Comparison of ENCODE assay signal across 29 mouse cellular contexts in the genomic region with DNA sequence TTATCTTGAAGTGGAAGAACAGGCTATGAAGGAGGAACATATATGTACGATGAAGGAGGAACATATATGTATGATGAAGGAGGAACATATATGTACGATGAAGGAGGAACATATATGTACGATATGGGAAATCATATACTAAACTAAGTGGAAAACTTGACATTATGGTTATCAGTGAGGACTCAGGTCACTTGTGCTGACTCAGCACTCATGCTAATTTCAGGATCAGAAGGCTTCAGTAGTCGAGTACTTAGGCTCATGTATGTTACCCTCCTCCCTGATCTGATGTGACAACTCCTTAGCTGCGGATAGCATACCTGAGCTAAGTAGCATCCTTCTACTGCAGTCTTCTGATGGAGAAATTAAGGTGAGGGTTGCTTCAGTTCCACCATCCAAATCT.
"Had no signal": no experiment of that assay in that cellular context is flagged by ENCODE, and none has a peak within 500 bp of the region (broad histone marks: within the 10 kb centered on the region; RNA-seq: fewer than 3 reads in every experiment).

No protein-coding gene starts in this region.

- H3K4me2 ChIP-seq: limb, embryonic 12.5 days; limb, embryonic 13.5 days; limb, embryonic 15.5 days; liver, embryonic 11.5 days; liver, embryonic 12.5 days; liver, embryonic 13.5 days; liver, embryonic 15.5 days; lung, embryonic 14.5 days; lung, embryonic 15.5 days; midbrain, embryonic 11.5 days; midbrain, embryonic 12.5 days; midbrain, embryonic 13.5 days; midbrain, embryonic 15.5 days had no signal

- DNase-seq: left cerebral cortex, postnatal 4 days; liver; liver, embryonic 13.5 days; liver, postnatal 0 days; lung, adult 18-20 months; lung, adult 2 months; lung, embryonic 14.5 days; lung, postnatal 10 days; lung, postnatal 14 days; lung, postnatal 36 days; lung, postnatal 4 days; midbrain, embryonic 14.5 days had no signal

- H3K9me3 ChIP-seq: limb, embryonic 10.5 days; limb, embryonic 12.5 days; limb, embryonic 13.5 days; limb, embryonic 15.5 days; liver, embryonic 12.5 days; liver, embryonic 13.5 days; liver, embryonic 15.5 days; lung, embryonic 15.5 days; megakaryocyte, embryonic 14.5 days; midbrain, embryonic 10.5 days; midbrain, embryonic 12.5 days; midbrain, embryonic 13.5 days; midbrain, embryonic 15.5 days had no signal

- H3K4me1 ChIP-seq: limb, embryonic 10.5 days; limb, embryonic 12.5 days; limb, embryonic 13.5 days; limb, embryonic 15.5 days; liver, embryonic 12.5 days; liver, embryonic 13.5 days; liver, embryonic 15.5 days; lung, embryonic 15.5 days; megakaryocyte, embryonic 14.5 days; midbrain, embryonic 10.5 days; midbrain, embryonic 12.5 days; midbrain, embryonic 13.5 days; midbrain, embryonic 15.5 days had no signal

- H3K27ac ChIP-seq: limb, embryonic 10.5 days; limb, embryonic 12.5 days; limb, embryonic 13.5 days; limb, embryonic 15.5 days; liver, embryonic 12.5 days; liver, embryonic 13.5 days; liver, embryonic 14.5 days; liver, embryonic 15.5 days; lung, embryonic 15.5 days; macrophage; midbrain, embryonic 10.5 days; midbrain, embryonic 12.5 days; midbrain, embryonic 13.5 days; midbrain, embryonic 15.5 days had no signal

- H3K4me3 ChIP-seq: limb, embryonic 10.5 days; limb, embryonic 12.5 days; limb, embryonic 13.5 days; limb, embryonic 15.5 days; liver, embryonic 12.5 days; liver, embryonic 13.5 days; liver, embryonic 15.5 days; lung, embryonic 15.5 days; megakaryocyte, embryonic 14.5 days; midbrain, embryonic 10.5 days; midbrain, embryonic 12.5 days; midbrain, embryonic 13.5 days; midbrain, embryonic 15.5 days; myocyte had no signal

- H3K27me3 ChIP-seq: limb, embryonic 12.5 days; limb, embryonic 13.5 days; limb, embryonic 15.5 days; liver, embryonic 12.5 days; liver, embryonic 13.5 days; liver, embryonic 15.5 days; lung, embryonic 15.5 days; megakaryocyte, embryonic 14.5 days; midbrain, embryonic 12.5 days; midbrain, embryonic 13.5 days; midbrain, embryonic 15.5 days had no signal

- H3K9ac ChIP-seq: limb, embryonic 12.5 days; limb, embryonic 13.5 days; limb, embryonic 15.5 days; liver, embryonic 12.5 days; liver, embryonic 13.5 days; liver, embryonic 14.5 days; liver, embryonic 15.5 days; liver, postnatal 0 days; lung, embryonic 14.5 days; lung, embryonic 15.5 days; midbrain, embryonic 12.5 days; midbrain, embryonic 13.5 days; midbrain, embryonic 15.5 days had no signal

- H3K36me3 ChIP-seq: limb, embryonic 10.5 days; limb, embryonic 12.5 days; limb, embryonic 13.5 days; limb, embryonic 15.5 days; liver, embryonic 12.5 days; liver, embryonic 13.5 days; liver, embryonic 15.5 days; lung, embryonic 15.5 days; midbrain, embryonic 10.5 days; midbrain, embryonic 12.5 days; midbrain, embryonic 13.5 days; midbrain, embryonic 15.5 days had no signal
